Mouse (Mus musculus): ENCODE results near the gene Tspan31. TPM values are rescaled to one million over a fixed set of nuclear protein-coding genes. Genes with fewer than 3 reads are reported as not detected.

Tspan31 gene
- polyA plus RNA-seq, 1 experiment: 81.6 TPM

DNA sequence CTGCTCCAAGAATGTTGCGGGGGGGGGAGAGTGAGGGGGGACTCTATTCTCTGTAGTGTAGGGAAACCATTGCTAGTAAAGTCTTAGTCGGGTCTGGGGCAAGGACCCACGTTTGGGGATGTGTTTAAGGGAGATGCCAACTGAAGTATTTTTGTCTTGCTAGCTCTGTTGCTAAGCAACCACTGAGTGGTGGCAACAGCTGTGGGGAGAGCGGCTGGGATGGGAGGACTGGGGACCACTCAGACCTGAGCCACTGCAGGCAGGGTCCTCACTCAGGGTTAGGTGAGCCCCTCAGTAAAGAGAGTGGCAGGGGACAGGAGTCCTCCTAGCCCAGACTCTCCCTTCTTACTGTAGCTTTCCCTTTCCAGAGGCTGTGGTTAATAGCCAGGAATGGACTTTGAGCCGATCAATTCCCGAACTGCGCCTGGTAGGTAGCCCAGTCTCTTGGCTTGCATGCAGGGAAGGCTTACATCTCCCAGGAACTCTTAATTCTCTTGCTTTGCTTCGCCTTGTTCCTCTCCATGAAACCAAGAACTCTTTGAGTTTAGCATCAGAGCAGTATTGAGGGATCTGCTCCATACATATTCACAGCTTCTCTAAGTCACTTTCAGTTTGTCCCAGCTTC, 12.0 kb upstream of the Tspan31 start:
- DNase-seq: peak in 1 of 2 experiments; percentile 41
- Histone ChIP-seq H3K4me3 (replicated peaks; ENCODE audit: insufficient read depth, low read depth, low read length) (peak overlapping the region; percentile 99), H3K27me3 (ENCODE audit: control insufficient read depth, insufficient read depth, low read length) (no peaks in the 10 kb centered on the region), H3K27ac (ENCODE audit: insufficient read depth, low read length) (peak overlapping the region; percentile 97), H3K4me1 (ENCODE audit: control insufficient read depth, insufficient read depth, low read length) (peaks cover 29% of the 10 kb centered on the region)
- TF ChIP-seq CTCF (IDR thresholded peaks at IDR 0.05; ENCODE audit: borderline replicate concordance, insufficient read depth, low read depth, low read length): no peak
- TF ChIP-seq POLR2A (IDR thresholded peaks at IDR 0.05; ENCODE audit: borderline replicate concordance, insufficient read depth, low read length): no peak
- whole genome bisulfite sequencing: 17% methylated on average over 8 of the region's 8 CpGs

DNA sequence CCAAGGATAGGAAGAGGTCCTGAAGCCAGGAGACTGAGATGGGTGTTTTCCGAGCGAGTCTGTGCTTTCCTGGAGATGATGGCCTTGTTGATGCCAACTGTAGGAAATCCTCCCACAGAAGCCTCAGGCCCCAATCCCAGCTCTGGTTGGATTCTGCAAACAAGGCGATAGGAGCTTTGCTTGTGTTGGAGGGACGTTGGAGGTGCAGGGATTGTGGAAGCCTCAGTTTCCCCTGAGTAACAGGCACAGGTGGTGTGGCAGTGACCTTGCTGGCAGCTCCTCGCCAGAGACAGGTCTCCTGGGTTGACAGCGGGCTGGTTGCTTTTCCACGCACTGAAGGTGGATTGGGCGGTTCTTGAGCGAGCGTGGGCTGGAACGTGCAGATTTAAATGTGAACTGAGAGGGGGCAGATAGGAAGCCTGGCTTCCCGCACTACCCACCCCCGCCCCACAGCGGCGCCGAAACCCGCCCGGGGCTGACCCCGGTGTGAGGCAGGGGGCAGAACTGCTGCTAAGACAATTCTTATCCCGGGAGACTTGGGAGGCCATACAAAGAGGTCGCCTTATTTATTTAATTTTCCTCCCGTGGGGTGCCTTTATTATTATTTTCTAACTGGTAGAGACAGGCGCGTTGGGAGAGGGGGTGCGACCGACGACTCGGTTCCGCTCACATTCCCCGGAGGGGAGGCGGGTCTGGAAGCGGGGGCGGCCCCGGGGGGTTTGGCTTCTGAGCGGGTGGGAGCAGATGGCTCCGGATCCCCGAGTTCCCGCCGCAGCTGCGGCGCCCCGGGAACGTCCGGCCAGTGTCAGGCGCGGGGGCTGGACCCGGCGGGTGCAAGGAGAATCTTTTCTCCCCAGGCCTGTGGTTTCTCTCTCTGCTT, 11.1 kb upstream of the Tspan31 start:
- WGBS: 2% methylated on average over 48 of the region's 48 CpGs
- peak; percentile 79 for DNase-seq
- peak; percentile 50; the same call in 1 of the 2 replicates for TF ChIP-seq POLR2A (IDR thresholded peaks at IDR 0.05; ENCODE audit: borderline replicate concordance, insufficient read depth, low read length)
- no peak for TF ChIP-seq CTCF (IDR thresholded peaks at IDR 0.05; ENCODE audit: borderline replicate concordance, insufficient read depth, low read depth, low read length)
- Histone ChIP-seq H3K27me3 (ENCODE audit: control insufficient read depth, insufficient read depth, low read length) (no peaks in the 10 kb centered on the region), H3K4me3 (replicated peaks; ENCODE audit: insufficient read depth, low read depth, low read length) (peak overlapping the region; percentile 99), H3K4me1 (ENCODE audit: control insufficient read depth, insufficient read depth, low read length) (peaks cover 29% of the 10 kb centered on the region), H3K27ac (ENCODE audit: insufficient read depth, low read length) (peak overlapping the region; percentile 97)

DNA sequence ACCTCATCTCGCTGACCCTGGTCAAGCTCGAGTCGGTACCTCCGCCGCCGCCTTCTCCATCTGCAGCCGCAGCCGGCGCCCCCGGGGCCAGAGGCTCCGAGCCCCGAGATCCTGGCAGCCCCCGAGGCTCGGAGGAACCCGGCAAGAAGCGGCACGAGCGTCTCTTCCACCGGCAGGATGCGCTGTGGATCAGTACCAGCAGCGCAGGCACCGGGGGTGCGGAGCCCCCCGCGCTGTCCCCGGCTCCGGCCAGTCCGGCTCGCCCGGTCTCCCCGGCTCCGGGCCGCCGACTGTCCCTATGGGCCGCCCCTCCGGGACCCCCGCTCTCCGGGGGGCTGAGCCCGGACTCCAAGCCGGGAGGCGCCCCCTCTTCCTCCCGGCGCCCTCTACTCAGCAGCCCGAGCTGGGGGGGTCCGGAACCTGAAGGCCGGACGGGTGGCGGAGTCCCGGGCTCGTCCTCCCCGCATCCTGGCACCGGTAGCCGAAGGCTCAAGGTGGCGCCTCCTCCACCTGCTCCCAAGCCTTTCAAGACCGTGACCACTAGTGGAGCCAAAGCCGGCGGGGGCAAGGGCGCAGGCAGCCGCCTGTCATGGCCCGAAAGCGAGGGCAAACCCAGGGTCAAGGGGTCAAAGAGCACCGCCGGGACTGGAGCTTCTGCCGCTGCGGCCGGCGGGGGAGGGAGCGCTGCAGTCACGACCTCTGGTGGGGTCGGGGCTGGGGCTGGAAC, 9.8 kb upstream of the Tspan31 start:
- no peak for TF ChIP-seq POLR2A (IDR thresholded peaks at IDR 0.05; ENCODE audit: borderline replicate concordance, insufficient read depth, low read length)
- peak; percentile 21; the same call in 1 of the 2 replicates for TF ChIP-seq CTCF (IDR thresholded peaks at IDR 0.05; ENCODE audit: borderline replicate concordance, insufficient read depth, low read depth, low read length)
- Histone ChIP-seq H3K4me1 (ENCODE audit: control insufficient read depth, insufficient read depth, low read length) (peaks cover 29% of the 10 kb centered on the region), H3K4me3 (replicated peaks; ENCODE audit: insufficient read depth, low read depth, low read length) (peak overlapping the region; percentile 99), H3K27me3 (ENCODE audit: control insufficient read depth, insufficient read depth, low read length) (no peaks in the 10 kb centered on the region), H3K27ac (ENCODE audit: insufficient read depth, low read length) (peak overlapping the region; percentile 97)
- DNase-seq: peak; percentile 70 to 76
- 1% methylated on average over 70 of the region's 70 CpGs for WGBS

DNA sequence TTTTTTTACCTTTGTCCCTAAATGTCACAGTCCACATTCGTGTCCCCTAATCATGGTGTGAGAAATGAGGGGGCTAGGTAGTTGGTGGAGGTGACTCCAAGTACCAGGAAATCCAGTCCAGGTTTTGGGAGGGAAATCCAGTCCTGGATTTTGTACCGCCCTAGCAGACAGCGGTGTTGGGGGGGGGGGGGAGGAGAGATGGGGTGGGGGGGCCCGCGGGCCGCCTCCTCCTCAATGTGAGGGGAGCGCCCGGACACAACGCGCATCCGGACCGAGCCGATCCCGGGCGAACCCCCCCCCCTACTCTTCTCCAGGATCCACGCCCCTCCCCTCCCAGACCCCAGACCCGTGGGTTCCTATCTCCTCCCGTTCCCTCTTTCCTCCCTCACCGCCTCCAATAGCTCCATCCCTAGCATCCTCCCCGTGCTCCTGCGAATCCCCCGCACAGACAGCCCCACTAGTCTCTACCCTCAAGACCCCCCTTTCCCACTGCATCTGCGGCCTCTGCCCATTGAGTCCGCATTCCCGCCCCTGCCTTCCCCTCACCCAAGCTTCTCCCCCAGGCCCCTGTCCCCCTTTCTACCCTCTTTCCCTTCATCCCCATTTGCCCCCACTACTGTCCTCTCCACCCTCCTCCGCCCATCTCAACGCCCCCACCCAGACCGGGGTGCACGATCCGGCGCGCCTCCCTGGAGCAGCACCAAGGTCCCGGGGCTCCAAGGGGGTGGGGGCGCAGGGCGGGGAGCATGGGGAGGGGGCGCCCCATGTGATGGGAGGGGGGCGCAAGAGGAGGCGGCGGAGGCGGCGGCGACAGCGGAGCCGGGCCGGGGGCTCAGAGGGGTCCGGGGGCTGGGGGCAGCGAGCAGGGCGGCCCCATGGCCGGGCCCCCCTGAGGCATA, 8.9 kb upstream of the Tspan31 start:
- no peaks in the 10 kb centered on the region for H3K27me3 ChIP-seq (ENCODE audit: control insufficient read depth, insufficient read depth, low read length)
- H3K4me3 ChIP-seq (replicated peaks; ENCODE audit: insufficient read depth, low read depth, low read length): peak overlapping the region; percentile 99
- H3K4me1 ChIP-seq (ENCODE audit: control insufficient read depth, insufficient read depth, low read length): peaks cover 26% of the 10 kb centered on the region
- H3K27ac ChIP-seq (ENCODE audit: insufficient read depth, low read length): peak overlapping the region; percentile 97
- DNase-seq: peak; percentile 79 to 84
- no peak for TF ChIP-seq CTCF (IDR thresholded peaks at IDR 0.05; ENCODE audit: borderline replicate concordance, insufficient read depth, low read depth, low read length)
- TF ChIP-seq POLR2A (IDR thresholded peaks at IDR 0.05; ENCODE audit: borderline replicate concordance, insufficient read depth, low read length): peak; percentile 37; the same call in 1 of the 2 replicates
- WGBS: 1% methylated on average over 36 of the region's 49 CpGs

DNA sequence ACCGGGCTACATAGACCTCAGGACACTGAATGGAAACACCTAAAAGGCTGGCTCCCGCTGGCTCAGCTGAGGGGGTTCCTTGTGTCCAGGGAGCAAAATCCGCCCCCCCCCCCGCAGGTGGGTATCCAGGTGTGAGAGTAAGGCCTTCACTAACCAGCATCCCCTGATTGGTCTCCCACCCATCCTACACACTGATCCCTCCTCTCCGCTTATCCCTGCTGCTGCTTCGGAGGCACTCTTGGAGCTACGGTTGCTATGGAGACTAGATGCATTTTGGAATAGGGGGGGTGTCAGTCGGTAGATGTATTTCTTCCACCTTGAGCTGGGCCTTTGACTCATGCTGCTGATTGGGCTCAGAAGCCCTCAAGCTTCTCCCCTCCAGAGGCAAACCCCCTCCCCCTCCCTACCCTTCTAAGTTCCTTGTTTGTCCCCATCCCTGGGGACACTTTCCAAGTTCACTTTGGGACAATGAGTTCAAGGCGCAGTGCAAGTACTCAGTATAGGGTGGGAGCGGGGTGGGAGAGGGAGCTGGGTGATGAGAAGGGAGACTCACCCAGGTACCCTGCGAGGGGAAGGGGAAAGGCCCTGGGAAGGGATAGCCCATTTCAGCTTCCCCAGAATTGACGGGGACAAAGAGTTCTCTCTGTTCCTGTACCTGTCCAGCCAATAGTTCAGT, 8.1 kb upstream of the Tspan31 start:
- Histone ChIP-seq H3K27me3 (ENCODE audit: control insufficient read depth, insufficient read depth, low read length) (no peaks in the 10 kb centered on the region), H3K4me1 (ENCODE audit: control insufficient read depth, insufficient read depth, low read length) (peaks cover 19% of the 10 kb centered on the region), H3K4me3 (replicated peaks; ENCODE audit: insufficient read depth, low read depth, low read length) (peak overlapping the region; percentile 99), H3K27ac (ENCODE audit: insufficient read depth, low read length) (no peak overlapping the region)
- WGBS: 5% methylated on average over 12 of the region's 12 CpGs
- TF ChIP-seq CTCF (IDR thresholded peaks at IDR 0.05; ENCODE audit: borderline replicate concordance, insufficient read depth, low read depth, low read length) (no peak), POLR2A (IDR thresholded peaks at IDR 0.05; ENCODE audit: borderline replicate concordance, insufficient read depth, low read length) (no peak)
- peak in 1 of 2 experiments; percentile 36 for DNase-seq

DNA sequence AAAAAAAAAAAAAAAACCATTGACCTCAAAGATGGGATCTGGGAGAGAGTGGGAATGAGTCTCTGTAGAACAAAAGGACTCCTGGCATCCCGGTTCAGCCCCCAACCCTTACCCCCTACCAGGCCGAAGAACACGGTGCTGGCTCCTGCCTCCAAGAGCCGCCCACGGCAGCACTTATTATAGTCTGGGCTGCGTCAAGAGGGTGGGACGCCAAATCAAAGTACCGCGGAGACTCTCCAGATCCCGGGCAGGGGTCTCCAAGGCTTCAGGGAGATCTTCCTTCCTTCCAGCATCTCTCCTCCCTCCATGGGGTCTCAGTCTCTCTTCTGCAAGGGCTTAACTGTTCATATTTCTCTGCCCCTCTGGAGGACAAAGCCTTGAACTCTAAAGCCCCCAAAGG, 7.5 kb upstream of the Tspan31 start:
- Histone ChIP-seq H3K27ac (ENCODE audit: insufficient read depth, low read length) (no peak overlapping the region), H3K4me3 (replicated peaks; ENCODE audit: insufficient read depth, low read depth, low read length) (no peak overlapping the region), H3K27me3 (ENCODE audit: control insufficient read depth, insufficient read depth, low read length) (no peaks in the 10 kb centered on the region), H3K4me1 (ENCODE audit: control insufficient read depth, insufficient read depth, low read length) (peaks cover 13% of the 10 kb centered on the region)
- TF ChIP-seq CTCF (IDR thresholded peaks at IDR 0.05; ENCODE audit: borderline replicate concordance, insufficient read depth, low read depth, low read length) (no peak), POLR2A (IDR thresholded peaks at IDR 0.05; ENCODE audit: borderline replicate concordance, insufficient read depth, low read length) (no peak)
- DNase-seq: no peak
- 20% methylated on average over 10 of the region's 10 CpGs for WGBS

All from cerebellum, adult 2 months (tissue).